Mouse (Mus musculus): ENCODE results near the gene Abhd17a.

DNA sequence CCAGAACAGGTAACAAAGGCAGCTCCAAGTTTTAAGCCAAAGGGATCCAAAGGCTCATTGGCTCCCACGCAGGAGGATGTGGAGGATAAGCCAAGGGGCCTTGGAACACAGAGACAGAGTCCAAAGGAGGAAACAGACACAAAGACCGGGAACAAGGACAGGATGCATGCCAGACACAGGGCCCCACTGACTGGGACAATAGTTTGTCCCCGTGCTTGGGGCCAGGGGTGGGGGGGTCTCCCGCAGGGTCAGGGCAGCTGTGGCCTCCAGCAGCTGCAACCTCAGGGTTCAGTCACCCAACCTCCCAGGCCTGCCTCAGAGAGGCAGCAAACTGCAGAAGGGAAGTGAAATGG lies 2.9 kb downstream of the Abhd17a start:
- TF ChIP-seq CTCF (IDR thresholded peaks at IDR 0.05; ENCODE audit: low read depth) (no peak), EP300 (IDR thresholded peaks at IDR 0.05; ENCODE audit: low read depth) (peak; percentile 67)
